In the genomic region with DNA sequence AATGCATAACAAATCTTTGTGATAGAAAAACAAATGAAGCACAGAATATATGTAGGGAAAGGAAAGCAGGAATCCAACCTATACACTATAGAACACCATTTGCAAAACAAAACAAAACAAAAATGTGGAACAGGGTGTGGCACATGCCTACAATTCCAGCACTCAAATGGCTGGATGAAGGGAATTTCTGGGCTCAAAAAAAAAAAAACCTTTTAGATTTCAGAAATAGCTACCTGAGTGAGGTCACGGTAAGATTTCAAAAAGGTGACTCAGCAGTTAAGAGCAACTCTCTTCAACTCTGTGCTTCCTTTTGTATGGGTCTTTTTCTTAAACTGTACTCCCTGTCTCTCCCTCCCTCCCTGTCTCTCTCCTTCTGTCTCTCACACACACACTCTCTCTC, we compare ENCODE assay signal across 43 mouse cellular contexts. TPM values are rescaled to one million over a fixed set of nuclear protein-coding genes. Genes with fewer than 3 reads are reported as not detected.
"Had no signal": no experiment of that assay in that cellular context is flagged by ENCODE, and none has a peak within 500 bp of the region (broad histone marks: within the 10 kb centered on the region; RNA-seq: fewer than 3 reads in every experiment).

No protein-coding gene starts in this region.

- H3K27ac ChIP-seq: gastrocnemius, adult 2 months; heart, embryonic 10.5 days; hindbrain, embryonic 10.5 days; hindbrain, embryonic 12.5 days; hindbrain, embryonic 14.5 days; intestine, embryonic 15.5 days; limb, embryonic 13.5 days; limb, embryonic 15.5 days; liver, embryonic 13.5 days; liver, embryonic 15.5 days had no signal

- ATAC-seq: hindbrain, embryonic 16.5 days; inflammation-experienced regulatory T-cells, adult 6 months; intestine, embryonic 15.5 days; intestine, postnatal 0 days had no signal

- DNase-seq: gastrocnemius, adult 2 months; gastrocnemius, postnatal 10 days; gastrocnemius, postnatal 25 days; heart, adult 18-20 months; heart, postnatal 10 days; heart, postnatal 4 days; kidney, adult 18-20 months; kidney, adult 8-10 months; kidney, postnatal 10 days; kidney, postnatal 25 days; layer of hippocampus, adult 9-11 months; layer of hippocampus, postnatal 36 days; left cerebral cortex, postnatal 4 days; liver, embryonic 13.5 days had no signal

- H3K9me3 ChIP-seq: heart, embryonic 10.5 days; hindbrain, embryonic 10.5 days; hindbrain, embryonic 12.5 days; intestine, embryonic 15.5 days; limb, embryonic 13.5 days; limb, embryonic 15.5 days; liver, embryonic 13.5 days; liver, embryonic 15.5 days had no signal

- H3K27me3 ChIP-seq: heart, embryonic 12.5 days; hindbrain, embryonic 12.5 days; intestine, embryonic 15.5 days; limb, embryonic 13.5 days; limb, embryonic 15.5 days; liver, embryonic 13.5 days; liver, embryonic 15.5 days had no signal

- H3K4me2 ChIP-seq: heart, embryonic 12.5 days; hindbrain, embryonic 12.5 days; hindbrain, embryonic 14.5 days; intestine, embryonic 15.5 days; limb, embryonic 13.5 days; limb, embryonic 15.5 days; liver, embryonic 13.5 days; liver, embryonic 15.5 days had no signal

- H3K4me1 ChIP-seq: heart, embryonic 10.5 days; heart, embryonic 12.5 days; hindbrain, embryonic 10.5 days; hindbrain, embryonic 12.5 days; intestine, embryonic 15.5 days; limb, embryonic 13.5 days; limb, embryonic 15.5 days; liver, embryonic 13.5 days; liver, embryonic 15.5 days had no signal

- H3K4me3 ChIP-seq: gastrocnemius, adult 2 months; heart, embryonic 10.5 days; heart, embryonic 12.5 days; hindbrain, embryonic 10.5 days; hindbrain, embryonic 12.5 days; intestine, embryonic 15.5 days; limb, embryonic 13.5 days; limb, embryonic 15.5 days; liver, embryonic 13.5 days; liver, embryonic 15.5 days had no signal

- H3K9ac ChIP-seq: heart, embryonic 12.5 days; hindbrain, embryonic 12.5 days; hindbrain, embryonic 14.5 days; intestine, embryonic 15.5 days; limb, embryonic 13.5 days; limb, embryonic 15.5 days; liver, embryonic 13.5 days; liver, embryonic 15.5 days had no signal

RNA-seq across cellular contexts. Expression of gene Bpifb9b, which starts 31.1 kb away (rescaled TPM):
- total RNA-seq: gastrocnemius, adult 2 months; gastrocnemius, postnatal 10 days; gastrocnemius, postnatal 25 days; gastrocnemius, postnatal 4 days; granulocyte monocyte progenitor cell, adult 5-6 weeks; heart, adult 18-20 months; heart, adult 8-10 months; heart, postnatal 10 days; heart, postnatal 25 days; heart, postnatal 4 days; layer of hippocampus, adult 18-20 months; layer of hippocampus, postnatal 14 days; layer of hippocampus, postnatal 36 days; left cerebral cortex, adult 18-20 months; left cerebral cortex, adult 8-10 months; left cerebral cortex, postnatal 10 days; left cerebral cortex, postnatal 25 days; left cerebral cortex, postnatal 4 days; liver, adult 2 months had no signal
- polyA plus RNA-seq: heart, embryonic 10.5 days; heart, embryonic 12.5 days; heart, embryonic 14.5 days; heart, embryonic 16.5 days; hindbrain, embryonic 10.5 days; hindbrain, embryonic 12.5 days; hindbrain, embryonic 14.5 days; hindbrain, embryonic 16.5 days; inflammation-experienced regulatory T-cells, adult 6 months; intestine, embryonic 15.5 days; intestine, postnatal 0 days; kidney, embryonic 14.5 days; kidney, embryonic 16.5 days; large intestine, adult 2 months; limb, embryonic 11.5 days; limb, embryonic 13.5 days; limb, embryonic 15.5 days; liver, adult 2 months; liver, embryonic 13.5 days; liver, embryonic 15.5 days had no signal
